Mouse (Mus musculus): ENCODE measurements around the gene Cym.

- TF ChIP-seq CTCF (conservative IDR thresholded peaks at IDR 0.05; ENCODE audit: low read length) (no peak), NANOG (IDR thresholded peaks at IDR 0.05; ENCODE audit: borderline replicate concordance, low read length) (no peak), POU5F1 (IDR thresholded peaks at IDR 0.05; ENCODE audit: borderline replicate concordance, low read length) (no peak)
Measured at GRCm38 (mm10) chr3:107223230-107223629, 1.7 kb upstream of the Cym start.

All from E14TG2a.4 (cell line).